ENCODE assay signal across 27 mouse cellular contexts in genomic region chr4:99263663-99264062, GRCm38 (mm10). TPM values are rescaled to one million over a fixed set of nuclear protein-coding genes. Genes with fewer than 3 reads are reported as not detected.
"Had no signal": no experiment of that assay in that cellular context is flagged by ENCODE, and none has a peak within 500 bp of the region (broad histone marks: within the 10 kb centered on the region; RNA-seq: fewer than 3 reads in every experiment).

No protein-coding gene starts in this region.

- H3K27ac ChIP-seq: gastrocnemius, adult 2 months; heart, embryonic 10.5 days; hindbrain, embryonic 13.5 days; hindbrain, embryonic 15.5 days; hindbrain, postnatal 0 days; kidney, postnatal 0 days; limb, embryonic 13.5 days; limb, embryonic 15.5 days; liver, embryonic 12.5 days; liver, embryonic 14.5 days had no signal

- H3K9me3 ChIP-seq: heart, embryonic 10.5 days; heart, embryonic 12.5 days; hindbrain, embryonic 13.5 days; hindbrain, embryonic 15.5 days; limb, embryonic 13.5 days; limb, embryonic 15.5 days; liver, embryonic 12.5 days had no signal

- H3K27me3 ChIP-seq: heart, embryonic 12.5 days; hindbrain, embryonic 15.5 days; limb, embryonic 13.5 days; limb, embryonic 15.5 days; liver, embryonic 12.5 days had no signal

- ATAC-seq: hindbrain, postnatal 0 days; intestine, embryonic 16.5 days; liver, embryonic 12.5 days had no signal

- H3K4me1 ChIP-seq: heart, embryonic 10.5 days; heart, embryonic 12.5 days; hindbrain, embryonic 15.5 days; limb, embryonic 15.5 days; liver, embryonic 12.5 days had no signal

- H3K4me3 ChIP-seq: gastrocnemius, adult 2 months; heart, embryonic 10.5 days; heart, embryonic 12.5 days; hindbrain, embryonic 13.5 days; hindbrain, embryonic 15.5 days; limb, embryonic 13.5 days; limb, embryonic 15.5 days; liver, embryonic 12.5 days had no signal

- DNase-seq: gastrocnemius, adult 2 months; gastrocnemius, postnatal 10 days; gastrocnemius, postnatal 36 days; heart, adult 18-20 months; heart, postnatal 10 days; kidney, adult 11 months; kidney, adult 2 months; kidney, postnatal 14 days; kidney, postnatal 36 days; layer of hippocampus, adult 9-11 months; layer of hippocampus, postnatal 36 days; left cerebral cortex, postnatal 4 days had no signal

- H3K36me3 ChIP-seq: heart, embryonic 10.5 days; heart, embryonic 12.5 days; hindbrain, embryonic 13.5 days; hindbrain, embryonic 15.5 days; limb, embryonic 13.5 days; limb, embryonic 15.5 days; liver, embryonic 12.5 days had no signal

- H3K4me2 ChIP-seq: heart, embryonic 12.5 days; hindbrain, embryonic 13.5 days; hindbrain, embryonic 15.5 days; limb, embryonic 13.5 days; limb, embryonic 15.5 days; liver, embryonic 12.5 days had no signal

- H3K9ac ChIP-seq: heart, embryonic 12.5 days; hindbrain, embryonic 13.5 days; hindbrain, embryonic 15.5 days; limb, embryonic 13.5 days; limb, embryonic 15.5 days; liver, embryonic 12.5 days; liver, embryonic 14.5 days had no signal

RNA-seq across cellular contexts. Expression of gene Gm12689, which starts 32.0 kb away (rescaled TPM):
- total RNA-seq: gastrocnemius, postnatal 36 days; heart, adult 18-20 months; heart, adult 8-10 months; heart, postnatal 10 days; heart, postnatal 25 days; hematopoietic stem cell, adult 5-6 weeks had no signal
- polyA plus RNA-seq: heart, embryonic 12.5 days; heart, embryonic 16.5 days had no signal
